14 mouse cellular contexts compared by ENCODE assay signal in genomic region chr1:183144602-183145205, GRCm38 (mm10).
DNase-seq lines count a peak whose midpoint lies in the region; ATAC-seq and TF ChIP-seq lines count a peak whose summit lies in the region.
"Had no signal": no experiment of that assay in that cellular context is flagged by ENCODE, and none has a peak within 500 bp of the region (broad histone marks: within the 10 kb centered on the region; RNA-seq: fewer than 3 reads in every experiment).

No protein-coding gene starts in this region.

- H3K9me3 ChIP-seq in lung, embryonic 15.5 days = no peaks in the 10 kb centered on the region
- no peaks in the 10 kb centered on the region for H3K9me3 ChIP-seq in MEL (replicated peaks; ENCODE audit: insufficient read depth, low read length)
- H3K9me3 ChIP-seq in embryonic facial prominence, embryonic 12.5 days = no peaks in the 10 kb centered on the region
- H3K9me3 ChIP-seq: stomach, embryonic 15.5 days had no signal

- no peak for ATAC-seq in lung, embryonic 15.5 days (ENCODE audit: borderline replicate concordance, extremely low read depth, low FRiP score, low TSS enrichment)
- ATAC-seq in embryonic facial prominence, embryonic 12.5 days (ENCODE audit: insufficient number of reproducible peaks, insufficient read depth, low FRiP score, low TSS enrichment) = no peak
- ATAC-seq in megakaryocyte progenitor cell, adult 5-6 weeks (replicated peaks; ENCODE audit: poor library complexity) = peak; percentile 30; the same call in 1 of the 2 replicates
- ATAC-seq: liver, postnatal 0 days had no signal

- H3K79me2 ChIP-seq in MEL (ENCODE audit: control insufficient read depth, insufficient read depth, low read length, poor library complexity) = no peaks in the 10 kb centered on the region; the same call in 1 of the 2 replicates

- peak overlapping the region; percentile 33; the same call in 1 of the 2 replicates for H3K27ac ChIP-seq in lung, embryonic 15.5 days
- H3K27ac ChIP-seq in MEL (ENCODE audit: control insufficient read depth, low read depth, low read length) = peak overlapping the region; percentile 79
- H3K27ac ChIP-seq in embryonic facial prominence, embryonic 12.5 days = no peak overlapping the region
- H3K27ac ChIP-seq: hindbrain, embryonic 14.5 days; stomach, embryonic 15.5 days had no signal

- peaks cover 39% of the 10 kb centered on the region for H3K4me1 ChIP-seq in lung, embryonic 15.5 days
- peaks cover 2% of the 10 kb centered on the region for H3K4me1 ChIP-seq in lung, adult 2 months (ENCODE audit: control insufficient read depth, insufficient read depth, low read length)
- H3K4me1 ChIP-seq in MEL (ENCODE audit: control insufficient read depth in 1 of 2, insufficient read depth in 2 of 2, low read length in 2 of 2) = peaks cover 27% of the 10 kb centered on the region in 2 experiments
- peaks cover 73% of the 10 kb centered on the region for H3K4me1 ChIP-seq in embryonic facial prominence, embryonic 12.5 days

- TF ChIP-seq RAD21 in MEL (IDR thresholded peaks at IDR 0.05; ENCODE audit: low read depth, low read length) = no peak

- H3K36me3 ChIP-seq in lung, embryonic 15.5 days = no peaks in the 10 kb centered on the region
- H3K36me3 ChIP-seq in MEL (ENCODE audit: control insufficient read depth in 1 of 2, insufficient read depth in 2 of 2, low read length in 2 of 2) = peaks cover 0 to 33% of the 10 kb centered on the region in 2 experiments; a peak in 2 of 4 replicates
- H3K36me3 ChIP-seq in embryonic facial prominence, embryonic 12.5 days = no peaks in the 10 kb centered on the region
- H3K36me3 ChIP-seq: stomach, embryonic 15.5 days had no signal

- no peak for TF ChIP-seq POLR2A in lung, adult 2 months (IDR thresholded peaks at IDR 0.05; ENCODE audit: borderline replicate concordance, extremely low read depth, low read depth, low read length)
- TF ChIP-seq POLR2A in MEL (IDR thresholded peaks at IDR 0.05; ENCODE audit: control insufficient read depth in 1 of 2, insufficient read depth in 1 of 2, low read depth in 1 of 2, low read length in 2 of 2, poor library complexity in 1 of 2) = no peak

- H3K4me3 ChIP-seq in lung, embryonic 15.5 days = no peak overlapping the region
- no peak overlapping the region for H3K4me3 ChIP-seq in lung, adult 2 months (replicated peaks; ENCODE audit: extremely low read depth, low read depth, low read length)
- H3K4me3 ChIP-seq in MEL (ENCODE audit: control insufficient read depth in 1 of 2, insufficient read depth in 1 of 2, low read depth in 2 of 2, low read length in 2 of 2) = peak overlapping the region in 1 of 2 experiments; percentile 12; a peak in 3 of 4 replicates
- H3K4me3 ChIP-seq in embryonic facial prominence, embryonic 12.5 days = no peak overlapping the region
- H3K4me3 ChIP-seq: stomach, embryonic 15.5 days had no signal

- TF ChIP-seq EP300 in MEL (IDR thresholded peaks at IDR 0.05; ENCODE audit: low read depth in 1 of 2, low read length in 2 of 2) = peak; percentile 77 to 78

- no peak for TF ChIP-seq CTCF in lung, adult 2 months (IDR thresholded peaks at IDR 0.05; ENCODE audit: insufficient read depth, low read length)
- no peak for TF ChIP-seq CTCF in MEL (IDR thresholded peaks at IDR 0.05 in 2 of 3, conservative IDR thresholded peaks at IDR 0.05 in 1 of 3; ENCODE audit: control insufficient read depth in 1 of 3, insufficient read depth in 1 of 3, low read depth in 2 of 3, low read length in 3 of 3, poor library complexity in 1 of 3, severe bottlenecking in 1 of 3)

- no peak for DNase-seq in lung, adult 2 months
- DNase-seq in MEL (ENCODE audit: low read depth, low spot score) = peak; percentile 80
- DNase-seq in thymus, postnatal 0 days (ENCODE audit: low spot score) = no peak
- no peak for DNase-seq in ovary, postnatal 14 days (ENCODE audit: low spot score)
- DNase-seq: adrenal gland, postnatal 36 days; kidney, postnatal 36 days; liver, postnatal 0 days; right cerebral cortex, postnatal 25 days had no signal

- WGBS in lung, embryonic 15.5 days = 8% methylated on average over 4 of the region's 4 CpGs
- whole genome bisulfite sequencing in lung, adult 2 months = 31% methylated on average over 4 of the region's 4 CpGs
- 13% methylated on average over 4 of the region's 4 CpGs for WGBS in embryonic facial prominence, embryonic 12.5 days

- H3K27me3 ChIP-seq in lung, embryonic 15.5 days = no peaks in the 10 kb centered on the region
- H3K27me3 ChIP-seq in MEL (ENCODE audit: control insufficient read depth in 1 of 2, insufficient read depth in 2 of 2, low read length in 2 of 2) = no peaks in the 10 kb centered on the region
- H3K27me3 ChIP-seq in embryonic facial prominence, embryonic 12.5 days = 0 out of 2 replicates have a peak, but pooled peaks cover 6% of the 10 kb centered on the region
- H3K27me3 ChIP-seq: stomach, embryonic 15.5 days had no signal

- H3K4me2 ChIP-seq in lung, embryonic 15.5 days = 0 out of 2 replicates have a peak overlapping the region, but pooled peaks have one; percentile 10
- 0 out of 2 replicates have a peak overlapping the region, but pooled peaks have one; percentile 3 for H3K4me2 ChIP-seq in embryonic facial prominence, embryonic 12.5 days (replicated peaks)
- H3K4me2 ChIP-seq: heart, embryonic 11.5 days; hindbrain, embryonic 14.5 days; stomach, embryonic 15.5 days had no signal

- no peak overlapping the region for H3K9ac ChIP-seq in lung, embryonic 15.5 days
- peak overlapping the region; percentile 46 for H3K9ac ChIP-seq in MEL (ENCODE audit: control insufficient read depth, low read depth, low read length, poor library complexity, severe bottlenecking)
- H3K9ac ChIP-seq in embryonic facial prominence, embryonic 12.5 days = no peak overlapping the region
- H3K9ac ChIP-seq: hindbrain, embryonic 14.5 days; liver, postnatal 0 days; stomach, embryonic 15.5 days had no signal

TF ChIP-seq in MEL, 35 proteins besides CTCF, POLR2A, EP300 and RAD21:
- no peak for TF ChIP-seq TBP (IDR thresholded peaks at IDR 0.05; ENCODE audit: low read depth, low read length)
- no peak; a peak in 1 of 4 replicates for TF ChIP-seq USF2 (IDR thresholded peaks at IDR 0.05; ENCODE audit: borderline replicate concordance in 1 of 2, insufficient read depth in 1 of 2, low read depth in 1 of 2, low read length in 2 of 2)
- no peak for TF ChIP-seq CHD1 (IDR thresholded peaks at IDR 0.05; ENCODE audit: low read depth, low read length)
- no peak for TF ChIP-seq ZC3H11A (IDR thresholded peaks at IDR 0.05; ENCODE audit: low read depth, low read length)
- no peak for TF ChIP-seq GABPA (IDR thresholded peaks at IDR 0.05; ENCODE audit: low read depth, low read length)
- TF ChIP-seq NELFE (IDR thresholded peaks at IDR 0.05; ENCODE audit: low read depth, low read length) = no peak
- TF ChIP-seq GATA1 (IDR thresholded peaks at IDR 0.05; ENCODE audit: low read depth, low read length) = peak; percentile 86
- TF ChIP-seq MYB (IDR thresholded peaks at IDR 0.05; ENCODE audit: low read depth, low read length) = peak; percentile 38; the same call in 1 of the 2 replicates
- no peak for TF ChIP-seq CHD2 (IDR thresholded peaks at IDR 0.05; ENCODE audit: low read length)
- no peak for TF ChIP-seq NRF1 (IDR thresholded peaks at IDR 0.05; ENCODE audit: insufficient read depth, low read depth, low read length, poor library complexity, severe bottlenecking)
- TF ChIP-seq POLR2AphosphoS2 (IDR thresholded peaks at IDR 0.05; ENCODE audit: low read length) = no peak
- no peak for TF ChIP-seq BHLHE40 (IDR thresholded peaks at IDR 0.05; ENCODE audit: borderline replicate concordance, low read depth, low read length)
- TF ChIP-seq RCOR1 (IDR thresholded peaks at IDR 0.05; ENCODE audit: low read depth, low read length) = peak; percentile 72
- TF ChIP-seq TCF12 (IDR thresholded peaks at IDR 0.05; ENCODE audit: low read depth, low read length) = peak; percentile 43; the same call in 1 of the 2 replicates
- TF ChIP-seq MAZ (IDR thresholded peaks at IDR 0.05; ENCODE audit: low read depth, low read length) = peak; percentile 43; the same call in 1 of the 2 replicates
- TF ChIP-seq ZNF384 (IDR thresholded peaks at IDR 0.05; ENCODE audit: low read depth, low read length) = no peak
- peak; percentile 80 for TF ChIP-seq ETS1 (IDR thresholded peaks at IDR 0.05; ENCODE audit: low read depth, low read length)
- TF ChIP-seq ELF1 (IDR thresholded peaks at IDR 0.05; ENCODE audit: low read depth, low read length) = no peak
- no peak for TF ChIP-seq E2F4 (IDR thresholded peaks at IDR 0.05; ENCODE audit: borderline replicate concordance, low read depth, low read length)
- TF ChIP-seq POLR2AphosphoS5 (IDR thresholded peaks at IDR 0.05; ENCODE audit: borderline replicate concordance, low read depth, low read length) = no peak
- TF ChIP-seq ZKSCAN1 (IDR thresholded peaks at IDR 0.05; ENCODE audit: low read depth, low read length) = peak; percentile 23; the same call in 1 of the 2 replicates
- no peak for TF ChIP-seq MAX (IDR thresholded peaks at IDR 0.05; ENCODE audit: low read length)
- TF ChIP-seq SMC3 (IDR thresholded peaks at IDR 0.05; ENCODE audit: low read depth, low read length) = no peak
- peak; percentile 48; the same call in 1 of the 2 replicates for TF ChIP-seq MYC (IDR thresholded peaks at IDR 0.05; ENCODE audit: low read depth, low read length)
- no peak for TF ChIP-seq KAT2A (conservative IDR thresholded peaks at IDR 0.05; ENCODE audit: low read depth, low read length)
- no peak for TF ChIP-seq MAFK (IDR thresholded peaks at IDR 0.05; ENCODE audit: borderline replicate concordance, low read depth, low read length)
- TF ChIP-seq SIN3A (IDR thresholded peaks at IDR 0.05; ENCODE audit: low read length) = peak; percentile 62; the same call in 1 of the 2 replicates
- no peak for TF ChIP-seq TAL1 (IDR thresholded peaks at IDR 0.05; ENCODE audit: low read length)
- no peak for TF ChIP-seq HCFC1 (IDR thresholded peaks at IDR 0.05; ENCODE audit: low read depth, low read length)
- TF ChIP-seq UBTF (IDR thresholded peaks at IDR 0.05; ENCODE audit: borderline replicate concordance, insufficient read depth, low read depth, low read length) = no peak
- peak; percentile 71 for TF ChIP-seq USF1 (IDR thresholded peaks at IDR 0.05; ENCODE audit: low read depth, low read length)
- no peak for TF ChIP-seq ZMIZ1 (IDR thresholded peaks at IDR 0.05; ENCODE audit: low read depth, low read length)
- peak; percentile 36; the same call in 1 of the 2 replicates for TF ChIP-seq MXI1 (IDR thresholded peaks at IDR 0.05; ENCODE audit: low read depth, low read length)
- no peak for TF ChIP-seq MEF2A (IDR thresholded peaks at IDR 0.05; ENCODE audit: extremely low read depth, insufficient replicate concordance, low read depth, low read length, poor library complexity, severe bottlenecking)
- TF ChIP-seq JUND (IDR thresholded peaks at IDR 0.05; ENCODE audit: low read depth, low read length) = no peak
